Mouse (Mus musculus) stomach, postnatal 0 days (tissue): ENCODE measurements around the gene Gid8. TPM values are rescaled to one million over a fixed set of nuclear protein-coding genes. Genes with fewer than 3 reads are reported as not detected.

ENCODE experiments used
- ATAC-seq: fragments of 200-750 bp; cut with Nextera tagmentation; 2 replicates; pipeline ENCODE4 v1.8.0; 2017; ENCODE audit not compliant: low FRiP score, low TSS enrichment
- DNase-seq: peaks from one replicate; pipeline ENCODE4 v3.0.0-alpha.2; 2016; ENCODE audit warnings: low spot score
- H3K27ac ChIP-seq: fragments of 300-500 bp; sonication (generic); replicated peaks from 2 replicates; pipeline ENCODE4 v1.5.1; 2014; ENCODE audit warnings: mild to moderate bottlenecking, control low read depth
- H3K27me3 ChIP-seq: fragments of 300-500 bp; sonication (generic); 2 replicates; pipeline ENCODE4 v1.6.1; 2014; ENCODE audit warnings: low read length; ENCODE audit not compliant: control insufficient read depth, insufficient read depth
- H3K36me3 ChIP-seq: fragments of 300-500 bp; sonication (generic); 2 replicates; pipeline ENCODE4 v1.6.1; 2014; ENCODE audit warnings: low read length, mixed read lengths; ENCODE audit not compliant: control insufficient read depth, insufficient read depth
- H3K4me1 ChIP-seq: fragments of 300-500 bp; sonication (generic); replicated peaks from 2 replicates; pipeline ENCODE4 v1.6.1; 2014; ENCODE audit warnings: antibody characterized with exemption; ENCODE audit not compliant: control insufficient read depth, insufficient read depth
- H3K4me2 ChIP-seq: fragments of 300-500 bp; sonication (generic); replicated peaks from 2 replicates; pipeline ENCODE4 v1.6.1; 2014; ENCODE audit warnings: low read depth, mild to moderate bottlenecking, control low read depth, moderate library complexity
- H3K4me3 ChIP-seq: fragments of 300-500 bp; sonication (generic); 2 replicates; pipeline ENCODE4 v1.5.1; 2014; ENCODE audit warnings: low read depth, low read length, control low read depth
- H3K9ac ChIP-seq: fragments of 300-500 bp; sonication (generic); 2 replicates; pipeline ENCODE4 v1.6.1; 2014; ENCODE audit warnings: mild to moderate bottlenecking, low read length, control low read depth, mixed read lengths
- H3K9me3 ChIP-seq: fragments of 300-500 bp; sonication (generic); 2 replicates; pipeline ENCODE4 v1.6.1; 2016; ENCODE audit warnings: low read length; ENCODE audit not compliant: control insufficient read depth
- CTCF ChIP-seq: IDR thresholded peaks from 2 replicates; pipeline ENCODE4 v1.5.1; 2016; ENCODE audit warnings: antibody characterized with exemption, low read depth, mild to moderate bottlenecking, moderate library complexity
- EP300 ChIP-seq: optimal IDR thresholded peaks from 2 replicates; pipeline ENCODE3; 2016; ENCODE audit warnings: antibody characterized with exemption
- WGBS: fragments of 180-500 bp; shearing (Covaris S2); extraction: QIAGEN DNeasy Blood & Tissue Kit; methylation state at CpG from one replicate; pipeline ENCODE4 v1.1.7; 2014; 5-methylcytosine and 5-hydroxymethylcytosine counted together
- polyA plus RNA-seq: library from polyadenylated mRNA; unstranded; fragments of >200 nt; fragmentation: Nextera tagmentation; extraction: Ambion mirVana; gene quantifications from 2 replicates; pipeline ENCODE4 v1.2.1, GENCODE M21; 2015

The Gid8 gene
- polyA plus RNA-seq, 1 experiment from 2014 or later, result 60.7 TPM

GRCm38 (mm10) chr2:180737984-180738383 is 28.1 kb downstream of the Gid8 start:
- Histone ChIP-seq H3K4me2 (no peak overlapping the region), H3K9me3 (no peaks in the 10 kb centered on the region), H3K9ac (no peak overlapping the region), H3K36me3 (no peaks in the 10 kb centered on the region), H3K27ac (no peak overlapping the region), H3K4me1 (no peaks in the 10 kb centered on the region), H3K4me3 (no peak overlapping the region), H3K27me3 (no peaks in the 10 kb centered on the region)
- TF ChIP-seq EP300 (no peak), CTCF (no peak)
- no peak for DNase-seq
- WGBS, result 82% methylated on average over 2 of the region's 2 CpGs
- no peak for ATAC-seq

- H3K9ac ChIP-seq, result no peak overlapping the region
- no peaks in the 10 kb centered on the region for H3K9me3 ChIP-seq
- DNase-seq, result no peak
- 18% methylated on average over 3 of the region's 3 CpGs for WGBS
- H3K27ac ChIP-seq, result no peak overlapping the region
- ATAC-seq, result no peak
- H3K27me3 ChIP-seq, result no peaks in the 10 kb centered on the region
- H3K4me1 ChIP-seq, result no peaks in the 10 kb centered on the region
- no peaks in the 10 kb centered on the region for H3K36me3 ChIP-seq
- H3K4me2 ChIP-seq, result no peak overlapping the region
- no peak for TF ChIP-seq CTCF
- TF ChIP-seq EP300, result no peak
- H3K4me3 ChIP-seq, result no peak overlapping the region
Measured at GRCm38 (mm10) chr2:180740349-180740748, 30.4 kb downstream of the Gid8 start.

GRCm38 (mm10) chr2:180741421-180741820 is 31.5 kb downstream of the Gid8 start:
- 58% methylated on average over 7 of the region's 7 CpGs for WGBS
- H3K9ac ChIP-seq, result no peak overlapping the region
- H3K4me1 ChIP-seq, result no peaks in the 10 kb centered on the region
- no peak for TF ChIP-seq CTCF
- no peak for TF ChIP-seq EP300
- H3K36me3 ChIP-seq, result no peaks in the 10 kb centered on the region
- H3K9me3 ChIP-seq, result no peaks in the 10 kb centered on the region
- H3K4me3 ChIP-seq, result no peak overlapping the region
- H3K4me2 ChIP-seq, result no peak overlapping the region
- ATAC-seq (no peak), DNase-seq (no peak)
- H3K27ac ChIP-seq, result no peak overlapping the region
- H3K27me3 ChIP-seq, result no peaks in the 10 kb centered on the region

- TF ChIP-seq EP300 (no peak), CTCF (no peak)
Measured at GRCm38 (mm10) chr2:180742820-180743219, 32.9 kb downstream of the Gid8 start.

GRCm38 (mm10) chr2:180743321-180743720 is 33.4 kb downstream of the Gid8 start:
- Histone ChIP-seq H3K4me2 (no peak overlapping the region), H3K27ac (no peak overlapping the region), H3K4me3 (no peak overlapping the region), H3K9me3 (no peaks in the 10 kb centered on the region), H3K36me3 (no peaks in the 10 kb centered on the region), H3K4me1 (no peaks in the 10 kb centered on the region), H3K9ac (no peak overlapping the region), H3K27me3 (no peaks in the 10 kb centered on the region)
- TF ChIP-seq CTCF (no peak), EP300 (no peak)
- DNase-seq (no peak), ATAC-seq (no peak)
- WGBS, result 90% methylated on average over 2 of the region's 2 CpGs

More at GRCm38 (mm10) chr2:180742820-180743219, 32.9 kb downstream of the Gid8 start:
- no peaks in the 10 kb centered on the region for H3K36me3 ChIP-seq
- H3K9ac ChIP-seq, result no peak overlapping the region
- no peaks in the 10 kb centered on the region for H3K4me1 ChIP-seq
- H3K27ac ChIP-seq, result no peak overlapping the region
- H3K27me3 ChIP-seq, result no peaks in the 10 kb centered on the region
- no peak overlapping the region for H3K4me2 ChIP-seq
- 84% methylated on average over 6 of the region's 6 CpGs for WGBS
- no peak overlapping the region for H3K4me3 ChIP-seq
- DNase-seq (no peak), ATAC-seq (no peak)
- H3K9me3 ChIP-seq, result no peaks in the 10 kb centered on the region

GRCm38 (mm10) chr2:180745248-180745927 is 35.5 kb downstream of the Gid8 start:
- Histone ChIP-seq H3K9ac (no peak overlapping the region), H3K27ac (no peak overlapping the region), H3K4me1 (no peaks in the 10 kb centered on the region), H3K36me3 (no peaks in the 10 kb centered on the region), H3K4me2 (no peak overlapping the region), H3K4me3 (no peak overlapping the region), H3K27me3 (no peaks in the 10 kb centered on the region), H3K9me3 (no peaks in the 10 kb centered on the region)
- TF ChIP-seq EP300 (no peak), CTCF (peak; percentile 100)
- peak; percentile 86 for DNase-seq
- ATAC-seq, result peak; percentile 74
- WGBS, result 34% methylated on average over 17 of the region's 17 CpGs
